Mouse (Mus musculus): ENCODE measurements around the gene Rab28.
"Not testable (repeated sequence)": the region's sequence is repeated elsewhere in the genome, so short reads cannot be mapped to it uniquely, and the experiment has no call there.

Rab28 gene

GRCm38 (mm10) chr5:41708051-41708630, at the start of gene Rab28:
Rab28 (minus strand) TSS chr5:41708157.
- peak; percentile 97 for DNase-seq

GRCm38 (mm10) chr5:41757338-41757737, 49.4 kb upstream of the Rab28 start:
- DNase-seq: no peak

- DNase-seq: no peak
Measured at GRCm38 (mm10) chr5:41756396-41756795, 48.4 kb upstream of the Rab28 start.

DNA sequence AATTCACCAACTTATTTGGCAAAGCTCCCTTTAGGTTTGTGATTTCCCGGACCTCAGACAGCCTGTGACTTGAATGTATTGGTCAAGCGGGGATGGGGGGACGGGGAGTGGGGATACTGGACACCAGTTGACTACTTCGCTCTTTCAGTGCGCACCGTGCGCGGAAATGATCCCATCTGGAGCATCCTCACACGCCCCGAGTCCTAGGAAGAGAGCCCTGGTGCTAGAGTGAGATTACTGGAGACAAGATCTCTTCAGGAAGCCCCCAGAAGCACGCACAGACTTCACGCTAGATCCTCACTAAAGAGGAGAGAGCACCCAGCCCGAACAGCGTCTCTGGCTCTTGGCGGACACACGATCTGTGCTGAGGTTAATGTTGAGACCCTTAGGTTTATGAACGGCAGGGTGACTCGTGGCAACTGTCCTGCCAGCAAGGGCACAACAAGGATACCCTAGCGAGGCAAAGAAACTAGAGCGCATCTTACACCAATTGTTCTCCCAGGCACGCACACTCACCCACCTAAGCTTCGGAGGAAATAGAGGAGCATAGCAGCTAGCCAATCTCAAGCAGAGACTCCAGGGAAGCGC, 47.5 kb upstream of the Rab28 start:
- no peak for DNase-seq

- DNase-seq: no peak
Measured at GRCm38 (mm10) chr5:41754836-41755235, 46.9 kb upstream of the Rab28 start.

GRCm38 (mm10) chr5:41754226-41754775, 46.3 kb upstream of the Rab28 start:
- no peak for DNase-seq

GRCm38 (mm10) chr5:41752721-41753120, 44.8 kb upstream of the Rab28 start:
- DNase-seq: no peak

- DNase-seq: no peak
Measured at GRCm38 (mm10) chr5:41744898-41745780, 37.2 kb upstream of the Rab28 start.

- DNase-seq: no peak
Measured at GRCm38 (mm10) chr5:41744234-41744633, 36.3 kb upstream of the Rab28 start.

DNA sequence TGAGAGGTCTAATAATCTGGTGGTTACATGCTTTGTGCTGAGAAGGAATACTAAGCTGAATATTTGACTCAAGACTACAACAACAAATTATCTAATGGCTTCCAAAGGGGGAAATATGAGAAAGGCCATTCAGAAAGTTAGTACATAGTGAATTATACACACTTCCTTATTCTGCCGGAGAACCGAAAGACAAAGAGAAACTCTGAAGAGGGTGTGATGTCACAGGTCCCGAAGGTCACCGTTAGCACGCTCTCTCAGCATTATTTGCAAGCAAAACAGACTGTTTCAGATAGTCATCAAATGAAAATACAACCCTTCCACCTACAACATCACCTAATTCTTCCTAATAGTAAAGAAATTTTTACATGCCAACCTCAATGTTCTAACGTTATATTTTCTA, 30.9 kb upstream of the Rab28 start:
- DNase-seq: no peak

GRCm38 (mm10) chr5:41737039-41737438, 29.1 kb upstream of the Rab28 start:
- no peak for DNase-seq

GRCm38 (mm10) chr5:41727017-41727416, 19.1 kb upstream of the Rab28 start:
- no peak for DNase-seq

- no peak for DNase-seq
Measured at GRCm38 (mm10) chr5:41725573-41725972, 17.6 kb upstream of the Rab28 start.

- peak; percentile 36 for DNase-seq
Measured at GRCm38 (mm10) chr5:41707115-41708015, 592 bp downstream of the Rab28 start.

DNA sequence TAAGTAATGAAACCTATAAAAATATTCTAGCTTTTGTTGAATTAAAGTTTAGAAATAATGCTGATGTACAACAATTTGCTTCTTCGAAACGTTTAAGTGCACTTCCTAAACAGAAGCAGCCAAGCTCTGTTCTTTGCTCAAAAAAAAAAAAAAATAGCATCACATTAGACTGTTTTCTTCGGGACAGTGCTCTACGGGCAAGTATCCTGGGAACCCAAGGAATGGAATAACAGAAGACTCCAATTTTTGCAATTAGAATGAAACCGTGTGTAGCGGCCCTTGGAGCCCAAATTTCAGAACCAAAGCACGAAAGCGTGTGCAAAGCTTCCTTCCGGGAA, 1.2 kb downstream of the Rab28 start:
- DNase-seq: no peak

- not testable (repeated sequence) for DNase-seq
Measured at GRCm38 (mm10) chr5:41701085-41701484, 6.9 kb downstream of the Rab28 start.

DNA sequence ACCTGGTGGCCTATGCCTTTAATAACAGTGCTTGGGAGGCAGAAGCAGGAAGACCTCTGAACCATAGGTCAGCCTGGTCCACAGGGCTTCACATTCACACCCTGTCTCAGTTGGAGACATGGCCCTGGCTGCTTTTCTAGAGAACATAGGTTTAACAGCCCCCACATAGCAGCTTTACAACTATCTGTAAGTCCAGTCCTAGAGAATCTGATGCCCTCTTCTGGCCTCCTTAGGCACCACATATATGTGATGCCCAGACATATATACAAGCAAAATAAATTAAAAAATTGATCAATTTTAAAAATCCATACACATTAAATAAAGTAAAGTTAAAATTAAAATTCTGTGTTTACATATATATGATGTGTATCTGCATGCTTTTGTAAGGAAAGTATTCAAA, 10.0 kb downstream of the Rab28 start:
- no peak for DNase-seq

DNA sequence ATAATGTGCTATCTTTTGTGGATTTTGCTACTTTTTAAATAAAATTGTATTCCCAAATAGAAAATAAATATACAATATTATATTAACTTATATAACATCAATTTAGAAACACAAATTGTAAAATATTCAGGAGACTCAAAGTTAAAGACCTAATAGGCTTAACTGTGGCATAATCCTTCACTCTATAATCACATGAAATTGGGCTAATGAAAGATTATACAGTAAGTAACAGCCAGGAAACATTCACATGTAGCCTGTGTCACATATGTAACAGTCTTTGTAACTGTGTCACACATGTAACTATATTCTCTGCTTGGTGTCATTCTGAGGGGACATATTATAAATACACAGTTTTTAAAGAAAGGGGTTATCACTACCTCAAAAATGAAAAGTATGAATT, 22.9 kb downstream of the Rab28 start:
- no peak for DNase-seq

GRCm38 (mm10) chr5:41683976-41684375, 24.0 kb downstream of the Rab28 start:
- no peak for DNase-seq

- no peak for DNase-seq
Measured at GRCm38 (mm10) chr5:41666012-41666411, 41.9 kb downstream of the Rab28 start.

- no peak for DNase-seq
Measured at GRCm38 (mm10) chr5:41636793-41637192, 71.2 kb downstream of the Rab28 start.

GRCm38 (mm10) chr5:41627224-41628144, 80.5 kb downstream of the Rab28 start:
- no peak for DNase-seq

Data from right cerebral cortex, adult 18-20 months (tissue).